Mouse (Mus musculus) forelimb bud, embryonic 11.5 days (tissue): ENCODE measurements around the gene Usp49.
"Not testable (repeated sequence)": the region's sequence is repeated elsewhere in the genome, so short reads cannot be mapped to it uniquely, and the experiment has no call there.

Experiments
- DNase-seq: peaks from one replicate; pipeline ENCODE4 v3.0.0-alpha.2; 2012; ENCODE audit warnings: low read depth, low spot score

Gene Usp49

DNA sequence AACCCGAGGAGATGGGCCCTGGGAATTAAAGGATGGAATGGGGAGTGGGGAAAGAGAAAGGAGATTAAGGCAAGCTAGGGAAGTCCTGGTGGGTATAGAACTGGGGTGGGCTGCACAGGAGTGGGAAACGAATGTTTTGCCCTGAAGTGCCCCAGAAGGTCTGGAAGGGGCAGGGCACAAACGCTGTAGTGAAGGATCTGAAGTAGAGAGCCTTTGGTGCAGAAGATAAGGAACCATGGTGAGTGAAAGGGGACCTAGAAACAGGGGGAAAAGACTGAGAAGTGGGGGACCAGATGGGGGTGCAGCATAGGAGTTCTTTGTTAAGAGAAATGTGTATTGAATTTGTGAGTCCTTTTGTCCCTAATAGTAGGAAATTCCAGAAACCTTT, at the start of gene Usp49:
TSS of gene Usp49 (plus strand) at position 13 of the 388 bp plus-strand sequence.
- DNase-seq = no peak

DNA sequence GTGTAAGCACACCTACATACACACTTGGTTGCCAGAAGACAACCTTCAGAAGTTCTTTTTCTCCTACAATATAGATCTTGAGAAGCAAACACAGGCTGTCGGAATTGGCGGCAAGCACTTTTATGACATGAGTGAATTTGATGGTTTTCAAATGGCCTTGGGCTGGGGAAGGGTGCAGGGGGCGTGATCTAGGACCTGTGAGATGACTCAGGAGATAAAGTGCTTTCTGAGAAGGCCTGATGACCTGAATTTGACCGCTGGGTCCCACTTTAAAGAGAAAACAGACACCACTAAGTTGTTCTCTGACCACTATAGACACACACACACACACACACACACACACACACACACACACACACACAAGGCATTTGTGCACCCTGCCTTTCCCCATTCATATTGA, 49.5 kb upstream of the Usp49 start:
- DNase-seq = no peak

DNA sequence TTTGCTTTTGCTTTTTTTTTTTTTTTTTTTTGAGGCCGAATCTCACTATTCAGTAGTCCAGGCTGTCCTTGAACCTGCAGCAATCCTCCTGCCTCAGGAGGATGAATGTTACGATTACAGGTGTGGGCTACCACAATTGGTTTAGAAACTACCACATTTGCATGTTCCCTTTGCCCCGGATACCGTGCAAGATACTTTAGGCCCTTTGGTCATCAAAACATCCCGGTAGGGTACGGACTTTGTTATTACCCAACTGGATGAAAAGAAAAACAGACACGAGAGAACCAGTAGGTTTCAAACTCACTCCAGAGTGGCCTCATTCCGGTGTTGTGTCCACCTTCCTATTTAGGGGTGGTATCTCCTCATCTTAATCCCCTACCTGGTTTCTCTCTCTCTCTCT, 42.0 kb upstream of the Usp49 start:
- DNase-seq = no peak

DNA sequence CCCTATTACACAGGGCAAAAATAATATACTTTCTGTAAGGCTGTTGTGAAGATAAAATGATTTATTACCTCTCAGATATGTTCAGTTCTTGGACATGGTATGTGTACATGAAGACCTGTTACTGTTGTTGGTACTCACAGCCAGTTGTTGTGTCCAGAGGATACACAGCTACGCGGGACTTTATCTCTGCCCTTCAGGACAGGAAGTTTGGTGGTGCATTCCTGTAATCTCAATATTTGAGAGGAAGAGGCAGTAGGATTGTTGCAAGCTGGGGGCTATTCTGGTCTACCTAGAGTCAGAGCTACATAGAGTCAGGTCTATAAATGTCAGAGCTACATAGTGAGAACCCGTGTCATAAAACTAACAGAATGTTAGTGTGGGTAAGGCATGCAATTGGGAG, 39.4 kb upstream of the Usp49 start:
- no peak for DNase-seq

DNA sequence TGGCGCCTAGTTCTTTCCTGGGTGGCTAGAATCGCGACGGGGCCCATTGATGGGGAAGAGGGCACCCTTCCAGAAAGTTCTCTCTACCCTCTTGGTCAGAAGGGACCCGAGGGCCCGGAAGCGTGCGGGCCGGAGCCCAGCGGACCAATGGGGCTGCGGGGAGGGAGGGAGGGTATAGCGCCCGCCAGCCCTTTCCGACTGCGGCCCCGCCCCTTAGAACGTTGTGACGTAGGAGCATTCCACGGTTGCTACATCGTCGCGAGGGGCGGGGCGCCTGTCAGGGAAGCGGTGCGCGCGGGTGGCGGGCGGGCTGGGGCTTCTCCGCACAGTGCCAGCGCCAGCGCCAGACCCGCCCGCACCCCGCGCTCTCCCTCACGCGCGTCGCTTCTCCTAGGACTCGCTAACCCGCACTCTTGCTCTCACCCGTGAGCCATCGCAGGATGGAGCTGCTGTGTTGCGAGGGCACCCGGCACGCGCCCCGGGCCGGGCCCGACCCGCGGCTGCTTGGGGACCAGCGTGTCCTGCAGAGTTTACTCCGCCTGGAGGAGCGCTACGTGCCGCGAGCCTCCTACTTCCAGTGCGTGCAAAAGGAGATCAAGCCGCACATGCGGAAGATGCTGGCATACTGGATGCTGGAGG, 37.2 kb upstream of the Usp49 start:
- DNase-seq = peak; percentile 92

DNA sequence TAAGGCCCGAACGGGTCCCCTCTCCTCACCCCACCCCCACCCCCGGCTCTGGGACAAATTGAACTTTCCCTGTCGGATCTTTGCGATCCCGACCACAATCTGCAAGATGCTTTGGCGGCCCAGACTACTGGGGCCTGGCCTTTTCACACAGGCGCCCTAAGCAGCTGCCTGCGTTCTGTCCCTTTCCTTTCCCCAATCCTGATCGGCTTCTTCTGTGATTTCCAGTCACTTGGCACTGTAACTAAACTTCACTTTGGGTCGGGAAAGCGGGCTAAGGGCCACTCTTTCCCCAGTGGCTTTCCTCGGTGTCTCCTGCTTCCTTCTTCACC, 36.7 kb upstream of the Usp49 start:
- no peak for DNase-seq

DNA sequence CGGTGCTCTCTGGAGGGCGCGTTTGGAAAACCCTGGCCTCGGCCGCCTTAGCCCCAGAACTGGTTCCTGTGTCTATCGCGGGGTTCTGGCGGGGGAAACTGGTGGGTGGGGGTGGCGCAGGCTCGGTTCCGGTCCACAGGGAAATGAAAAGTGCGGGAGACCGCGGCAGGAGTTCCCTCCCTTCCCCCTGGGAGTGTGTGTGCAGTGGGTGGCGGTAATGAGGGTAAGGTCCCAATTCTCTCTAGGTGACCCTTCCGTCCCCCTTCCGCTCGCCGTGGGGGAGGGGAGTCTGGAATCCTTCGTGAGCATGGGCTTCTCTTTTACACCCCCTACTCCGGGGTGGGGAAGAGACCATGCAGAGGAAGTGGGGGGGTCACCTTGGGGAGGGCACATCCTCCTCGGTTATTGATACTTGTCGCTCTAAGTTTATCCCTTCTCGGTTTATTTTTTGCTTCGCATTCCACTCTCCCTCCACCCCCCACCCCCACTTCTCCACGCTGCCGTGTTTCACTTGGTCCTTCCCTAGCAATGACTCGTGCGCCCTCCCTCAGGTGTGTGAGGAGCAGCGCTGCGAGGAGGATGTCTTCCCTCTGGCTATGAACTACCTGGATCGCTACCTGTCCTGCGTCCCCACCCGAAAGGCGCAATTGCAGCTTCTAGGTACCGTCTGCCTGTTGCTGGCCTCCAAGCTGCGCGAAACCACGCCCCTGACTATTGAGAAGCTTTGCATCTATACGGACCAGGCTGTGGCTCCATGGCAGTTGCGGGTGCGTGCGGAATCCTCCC, 36.1 kb upstream of the Usp49 start:
- no peak for DNase-seq

DNA sequence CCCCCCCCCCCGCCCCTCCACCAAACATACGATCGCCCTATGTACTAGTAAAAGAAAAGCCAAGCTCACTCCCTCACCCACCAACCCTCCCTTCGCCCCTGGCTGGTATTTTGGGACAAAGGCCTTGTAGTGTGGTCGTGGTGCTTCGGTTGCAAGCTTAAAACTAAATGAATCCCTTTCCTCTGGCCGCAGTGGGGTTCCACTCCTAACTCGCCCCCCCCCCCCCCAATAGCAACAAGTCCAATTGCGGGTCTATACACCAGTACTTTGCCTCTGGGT, 35.6 kb upstream of the Usp49 start:
- DNase-seq = no peak

DNA sequence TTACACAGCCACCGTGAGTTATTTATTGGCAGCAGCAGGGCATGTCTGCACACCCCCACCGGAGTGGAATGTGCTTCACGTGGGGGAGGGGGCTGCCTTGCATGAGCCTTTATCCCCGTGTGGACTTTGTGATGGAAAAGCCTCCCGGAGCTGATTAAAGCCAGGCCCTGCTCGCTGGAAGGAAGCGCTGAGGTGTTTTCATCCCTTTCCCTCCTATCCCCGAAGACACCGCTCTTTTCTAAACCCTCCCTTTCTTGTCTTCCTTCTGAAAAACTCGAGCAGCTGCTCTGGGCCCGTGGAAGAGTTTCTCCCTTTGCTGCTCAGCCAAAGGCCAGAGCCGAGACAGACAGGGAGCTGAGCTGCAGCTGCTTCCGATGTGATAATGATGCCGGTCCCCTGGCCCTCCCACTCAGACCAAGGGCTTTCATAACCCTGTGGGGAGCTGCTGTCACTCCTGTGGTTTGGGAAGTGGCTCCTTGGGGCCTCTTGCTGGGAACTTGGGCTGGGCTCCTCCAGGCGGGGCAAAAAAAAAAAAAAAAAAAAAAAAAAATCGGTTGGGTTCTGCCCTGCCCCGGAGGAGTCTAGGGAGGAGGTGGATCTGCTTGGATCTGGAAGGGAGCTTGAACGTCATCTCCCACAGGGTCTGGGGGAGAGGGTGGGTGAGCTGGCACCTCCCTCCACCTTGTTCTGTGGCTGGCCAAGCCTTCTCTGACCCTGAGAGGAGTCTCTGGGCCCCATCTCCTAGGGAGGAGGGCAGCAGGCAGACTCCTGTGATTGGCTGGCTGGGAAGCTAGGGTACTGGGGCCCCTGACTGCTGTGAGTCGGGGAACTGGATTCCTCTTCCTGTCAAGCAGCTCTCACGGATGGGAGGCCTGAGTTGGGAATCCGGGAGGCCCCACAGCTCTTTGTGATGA, 35.0 kb upstream of the Usp49 start:
- peak; percentile 62 for DNase-seq

DNA sequence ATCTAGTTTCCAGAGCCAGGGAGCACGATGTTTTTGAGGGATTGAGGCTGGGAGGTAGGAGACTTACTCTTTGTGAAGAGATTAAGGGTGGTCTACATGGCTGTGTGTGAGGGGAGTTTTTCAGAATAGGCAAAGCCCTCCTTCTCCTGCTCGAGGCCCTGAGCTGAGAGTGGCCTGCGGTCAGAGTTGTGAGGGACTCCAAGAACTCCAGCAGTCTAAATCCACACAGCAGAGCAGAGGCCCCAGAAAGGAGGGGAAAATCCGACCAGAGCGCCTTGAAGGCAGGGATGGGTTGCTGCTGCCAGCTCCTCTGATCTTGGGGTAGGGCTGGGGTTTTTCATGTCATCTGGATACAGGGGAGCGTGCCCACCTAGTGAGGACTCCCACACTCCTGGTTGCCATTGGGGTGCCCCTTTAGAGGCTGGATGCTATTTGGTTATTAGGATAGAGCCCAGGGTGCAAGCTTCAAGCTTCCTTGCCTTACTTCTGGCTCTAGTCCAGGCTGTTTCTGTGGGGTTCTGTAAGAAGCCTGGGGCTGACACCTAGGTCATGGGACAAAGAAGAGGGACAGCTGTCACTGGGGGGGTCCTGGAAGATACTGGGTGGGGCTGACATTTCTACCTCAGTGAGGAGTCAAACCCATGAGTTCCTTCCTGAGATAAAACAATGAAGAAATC, 34.2 kb upstream of the Usp49 start:
- DNase-seq = no peak

DNA sequence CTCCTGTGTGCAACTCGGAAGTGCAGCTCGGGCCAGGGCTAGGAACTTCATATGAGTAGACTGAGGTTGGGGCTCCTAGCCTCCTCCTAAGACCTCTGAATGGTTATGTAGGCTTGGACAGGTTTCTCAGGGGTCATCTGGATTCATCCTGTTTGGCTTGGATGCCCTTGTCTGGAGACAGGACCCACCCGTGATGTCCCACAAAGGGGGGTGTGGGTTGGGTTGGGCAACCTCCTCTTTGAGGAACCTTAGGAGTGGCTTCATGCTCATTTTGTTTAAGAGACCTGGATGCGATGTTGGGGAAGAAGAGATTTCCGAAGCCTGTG, 33.7 kb upstream of the Usp49 start:
- DNase-seq = no peak

DNA sequence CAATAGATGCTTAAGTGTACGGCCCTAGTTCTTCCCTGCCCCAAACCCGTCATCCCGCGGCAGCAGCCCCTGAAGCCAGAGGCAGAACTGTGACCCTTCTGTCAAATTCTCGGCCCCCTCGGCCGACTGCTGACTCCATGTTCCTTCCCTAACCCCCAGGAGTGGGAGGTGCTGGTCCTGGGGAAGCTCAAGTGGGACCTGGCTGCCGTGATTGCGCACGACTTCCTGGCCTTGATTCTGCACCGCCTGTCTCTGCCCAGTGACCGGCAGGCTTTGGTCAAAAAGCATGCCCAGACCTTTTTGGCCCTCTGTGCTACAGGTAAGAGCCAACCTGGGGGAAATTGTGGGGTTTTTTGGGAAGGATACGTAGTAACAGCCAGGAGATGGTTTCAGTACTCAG, 33.2 kb upstream of the Usp49 start:
- no peak for DNase-seq

DNA sequence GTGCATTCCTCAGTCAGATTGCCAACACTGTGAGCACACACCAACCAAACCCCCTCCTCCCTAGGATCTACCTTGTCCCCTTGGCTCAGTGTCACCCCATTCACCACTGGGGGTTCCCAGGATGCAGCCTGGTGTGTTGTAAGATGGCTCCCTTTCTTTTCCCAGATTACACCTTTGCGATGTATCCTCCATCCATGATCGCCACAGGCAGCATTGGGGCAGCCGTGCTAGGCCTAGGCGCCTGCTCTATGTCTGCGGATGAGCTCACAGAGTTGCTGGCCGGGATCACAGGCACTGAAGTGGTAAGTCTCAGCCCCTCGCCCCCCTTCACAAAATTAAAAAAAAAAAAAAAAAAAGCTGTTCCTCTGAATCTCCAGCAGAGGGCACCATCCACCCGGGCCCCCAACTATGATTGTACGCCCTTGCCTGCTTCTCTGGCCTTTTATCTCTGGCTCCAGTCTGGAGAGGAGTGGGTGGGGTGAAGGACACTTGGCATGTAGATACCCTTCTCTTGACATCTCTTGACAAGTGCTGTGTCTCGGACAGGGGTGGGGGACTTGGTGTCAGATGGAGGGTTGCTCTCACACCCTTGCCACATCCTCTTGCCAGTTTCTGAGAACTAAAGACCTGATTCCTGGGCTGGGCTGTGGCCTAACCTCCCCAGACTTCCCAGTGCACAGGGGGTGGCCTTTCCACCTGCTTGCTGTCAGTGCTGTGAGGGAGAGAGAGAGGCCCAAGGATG, 32.5 kb upstream of the Usp49 start:
- DNase-seq = no peak

DNA sequence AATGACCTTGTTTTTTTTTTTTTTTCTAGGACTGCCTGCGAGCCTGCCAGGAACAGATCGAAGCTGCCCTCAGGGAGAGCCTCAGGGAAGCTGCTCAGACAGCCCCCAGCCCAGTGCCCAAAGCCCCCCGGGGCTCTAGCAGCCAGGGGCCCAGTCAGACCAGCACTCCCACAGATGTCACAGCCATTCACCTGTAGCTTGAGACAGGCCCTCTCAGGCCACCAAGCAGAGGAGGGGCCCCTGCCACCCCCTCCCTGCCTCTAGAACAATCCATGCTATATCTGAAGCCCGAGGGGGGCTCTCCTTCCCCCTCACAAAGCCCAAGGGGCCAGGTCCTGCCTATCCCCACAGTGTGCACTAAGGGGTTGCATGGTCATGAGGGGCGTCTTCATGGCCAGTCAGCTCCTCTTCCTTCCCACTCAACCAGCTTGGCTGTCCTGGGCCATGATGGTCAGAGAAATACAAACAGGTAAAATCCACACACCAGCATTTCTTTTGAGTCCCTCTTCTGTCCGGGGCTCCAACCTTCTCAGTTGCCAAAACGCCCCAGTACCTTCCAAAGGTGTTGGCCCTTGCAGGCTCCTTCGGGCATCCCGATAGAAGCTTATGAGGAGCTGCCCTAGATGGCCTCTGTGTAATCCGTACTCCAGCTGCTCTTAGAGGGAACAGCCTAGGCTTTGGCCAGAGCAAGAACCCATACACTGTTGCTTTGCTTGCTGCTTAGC, 31.7 kb upstream of the Usp49 start:
- not testable (repeated sequence) for DNase-seq

DNA sequence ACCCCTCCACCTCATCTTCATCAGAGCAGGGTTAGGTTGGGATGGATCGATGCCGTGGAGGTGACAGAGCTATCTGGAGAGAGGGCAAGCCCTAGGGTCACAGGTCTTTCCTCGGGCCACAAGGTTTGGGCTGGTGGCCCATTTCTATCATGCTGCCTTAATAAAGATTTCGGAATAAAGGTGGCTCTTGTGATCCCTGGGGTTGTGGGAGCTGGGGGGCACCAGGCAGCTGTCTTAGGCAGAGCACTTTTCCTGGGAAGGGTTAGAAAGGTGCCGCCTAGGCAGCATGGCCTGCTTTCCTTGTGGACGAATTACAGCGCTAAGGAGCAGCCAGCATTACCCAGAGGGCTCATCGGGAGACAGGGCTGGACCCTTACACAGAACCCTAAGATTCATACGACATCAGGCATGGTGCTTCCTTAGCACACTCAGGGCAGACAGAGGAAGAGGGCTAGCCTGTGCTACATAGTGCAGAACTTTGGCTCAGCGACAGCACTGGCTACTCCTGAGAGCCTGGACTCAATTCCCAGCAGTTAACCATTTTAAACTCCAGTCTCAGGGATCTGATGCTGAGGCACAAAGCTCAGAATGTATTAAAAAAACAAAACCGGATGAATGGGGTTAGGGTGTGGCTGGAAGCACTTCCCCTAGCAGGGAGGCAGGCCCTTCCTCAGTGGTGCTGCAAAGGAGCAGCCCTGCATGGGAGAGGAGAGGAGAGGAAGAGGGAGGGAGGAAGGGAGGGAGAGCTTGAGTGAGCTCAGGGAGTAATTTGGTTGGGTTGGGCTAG, 30.8 kb upstream of the Usp49 start:
- no peak for DNase-seq

DNA sequence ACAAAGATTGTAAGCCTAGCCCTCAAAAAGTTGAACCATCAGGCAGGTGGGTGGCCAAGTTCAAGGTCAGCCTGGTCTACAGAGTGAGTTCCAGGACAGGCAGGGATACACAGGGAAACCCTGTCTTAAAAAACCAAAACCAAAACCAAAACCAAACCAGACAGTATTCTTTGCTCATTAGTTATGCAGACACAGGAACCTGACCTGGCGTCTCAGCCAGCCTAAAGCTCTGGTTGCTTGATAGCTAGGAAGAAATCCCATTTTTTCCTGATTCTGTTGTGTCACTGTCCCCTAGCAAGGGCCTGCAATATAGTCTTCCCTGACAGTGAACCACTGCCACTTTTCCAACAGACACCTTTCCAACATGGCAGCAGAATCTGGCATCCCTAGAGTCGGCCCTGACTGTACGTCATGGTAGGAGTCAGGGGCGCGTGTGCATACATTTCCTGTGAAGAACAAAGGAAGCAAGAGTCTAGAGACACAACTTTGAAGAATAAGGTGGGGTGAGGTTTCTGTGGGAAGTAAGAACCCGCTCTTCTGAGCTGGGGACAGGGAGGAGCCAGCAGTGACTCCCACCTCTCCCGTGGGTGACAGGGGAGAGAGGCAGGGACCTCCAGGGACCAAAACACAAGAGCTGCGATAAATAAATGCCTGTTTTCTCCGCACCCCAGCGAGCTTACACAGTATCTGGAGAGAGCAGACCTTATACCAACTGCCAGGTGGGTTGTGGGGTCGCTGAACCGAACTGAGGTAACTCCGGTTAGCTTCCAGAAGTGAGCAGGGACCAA, 29.7 kb upstream of the Usp49 start:
- DNase-seq = no peak

DNA sequence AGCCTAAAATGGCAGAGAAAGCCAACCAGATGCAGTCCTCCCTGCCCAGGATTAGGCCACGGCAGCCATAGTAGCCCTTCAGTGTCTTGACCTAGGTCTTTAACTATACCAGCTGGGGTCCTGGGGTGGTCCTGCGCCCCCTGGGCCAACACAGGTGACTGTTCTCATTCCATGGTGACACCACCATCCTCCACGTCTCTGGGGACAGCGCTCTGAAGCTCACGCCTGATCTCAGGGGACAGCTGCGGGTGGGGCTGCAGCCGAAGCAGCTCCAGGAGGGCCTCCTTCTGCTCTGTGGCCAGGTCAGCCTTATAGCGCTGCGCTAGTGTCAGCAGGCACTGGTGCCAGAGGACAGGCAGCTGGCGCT, 29.1 kb upstream of the Usp49 start:
- DNase-seq = no peak

DNA sequence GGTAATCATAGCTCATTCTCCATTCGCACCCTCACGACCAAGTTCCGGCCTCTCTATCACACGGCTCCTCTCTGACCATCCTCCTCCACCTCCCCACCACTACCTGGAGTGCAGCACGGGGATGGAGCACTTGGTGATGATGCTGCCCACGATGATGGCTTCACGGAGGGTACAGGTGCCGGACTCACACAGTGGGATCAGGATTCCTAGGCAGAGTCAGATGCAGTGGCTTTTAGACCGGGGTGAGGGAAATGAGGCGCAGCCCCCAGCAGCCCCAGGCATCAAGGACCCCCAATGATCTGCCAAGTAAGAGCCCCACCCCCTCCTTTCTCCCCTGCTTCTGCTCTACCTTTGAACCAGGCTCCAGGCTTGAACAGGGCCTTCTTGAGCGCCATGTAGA, 28.2 kb upstream of the Usp49 start:
- DNase-seq = no peak

DNA sequence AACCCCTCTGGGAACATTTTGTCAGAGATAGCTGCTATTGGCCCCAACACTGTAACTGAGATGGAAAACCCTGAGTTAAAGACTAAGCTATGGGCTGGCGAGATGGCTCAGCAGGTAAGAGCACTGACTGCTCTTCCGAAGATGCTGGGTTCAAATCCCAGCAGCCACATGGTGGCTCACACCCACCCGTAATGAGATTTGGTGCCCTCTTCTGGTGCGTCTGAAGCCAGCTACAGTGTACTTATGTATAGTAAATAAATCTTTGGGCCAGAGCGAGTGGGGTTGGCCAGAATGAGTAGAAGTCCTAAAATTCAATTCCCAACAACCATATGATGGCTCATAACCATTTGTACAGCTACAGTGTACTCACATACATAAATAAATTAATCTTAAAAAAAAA, 24.3 kb upstream of the Usp49 start:
- no peak for DNase-seq

DNA sequence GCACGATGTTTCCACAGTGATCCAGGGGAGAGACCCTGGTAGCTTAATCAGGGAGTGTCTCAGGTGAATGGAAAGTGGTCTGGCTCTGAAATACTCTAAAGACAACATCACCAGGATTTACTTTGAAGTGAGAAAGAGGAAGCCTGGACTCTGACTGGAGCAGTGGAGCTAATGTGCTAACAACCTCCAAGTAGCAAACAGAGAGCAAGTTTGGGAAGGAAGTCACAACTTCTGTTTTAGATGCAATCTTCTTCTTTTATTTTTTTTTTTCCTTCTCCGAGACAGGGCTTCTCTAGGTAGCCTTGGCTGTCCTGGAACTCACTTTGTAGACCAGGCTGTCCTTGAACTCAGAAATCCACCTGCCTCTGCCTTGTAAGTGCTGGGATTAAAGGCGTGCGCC, 21.3 kb upstream of the Usp49 start:
- no peak for DNase-seq
